Mouse (Mus musculus) G1E (cell line): ENCODE data around the gene Ano2. TPM values are rescaled to one million over a fixed set of nuclear protein-coding genes. Genes with fewer than 3 reads are reported as not detected.

Experiments
- ATAC-seq: 2 replicates; pipeline ENCODE4 v1.8.0; 2016; ENCODE audit warnings: mild to moderate bottlenecking; ENCODE audit not compliant: insufficient number of reproducible peaks, poor library complexity, low FRiP score, severe bottlenecking; ENCODE audit errors: extremely low read depth
- DNase-seq: peaks from one replicate; pipeline ENCODE4 v3.0.0; 2012; ENCODE audit warnings: low spot score
- H3K27me3 ChIP-seq: 2 replicates; pipeline ENCODE4 v1.6.1; 2012; ENCODE audit warnings: mild to moderate bottlenecking, low read length, inconsistent platforms; ENCODE audit not compliant: insufficient read depth
- H3K36me3 ChIP-seq: replicated peaks from 2 replicates; pipeline ENCODE3; 2012; ENCODE audit warnings: mild to moderate bottlenecking, inconsistent platforms
- H3K4me1 ChIP-seq: 2 replicates; pipeline ENCODE4 v1.6.1; 2012; ENCODE audit warnings: low read depth, low read length, inconsistent platforms, mixed read lengths; ENCODE audit not compliant: insufficient read depth
- H3K4me3 ChIP-seq: 2 replicates; pipeline ENCODE4 v1.5.1; 2012; ENCODE audit warnings: low read depth, mild to moderate bottlenecking, inconsistent platforms, low read length, moderate library complexity, mixed read lengths
- H3K9me3 ChIP-seq: replicated peaks from 2 replicates; pipeline ENCODE4 v1.6.1; 2012; ENCODE audit warnings: inconsistent platforms
- CTCF ChIP-seq: IDR thresholded peaks from 2 replicates; pipeline ENCODE4 v1.5.1; 2012; ENCODE audit warnings: low read depth, low read length, inconsistent platforms, mixed read lengths
- GATA1 ChIP-seq: IDR thresholded peaks from 2 replicates; pipeline ENCODE4 v1.6.1; 2012; ENCODE audit warnings: borderline replicate concordance, low read length, inconsistent platforms, mixed read lengths
- GATA2 ChIP-seq: IDR thresholded peaks from 2 replicates; pipeline ENCODE4 v1.6.1; 2012; ENCODE audit warnings: low read depth, low read length, inconsistent platforms, borderline replicate concordance
- POLR2AphosphoS5 ChIP-seq: IDR thresholded peaks from 2 replicates; pipeline ENCODE4 v1.6.1; 2012; ENCODE audit warnings: low read depth, low read length, inconsistent platforms; ENCODE audit not compliant: insufficient replicate concordance
- TAL1 ChIP-seq: conservative IDR thresholded peaks from 2 replicates; pipeline ENCODE4 v1.6.1; 2012; ENCODE audit warnings: low read depth, low read length, inconsistent platforms, mixed read lengths
- polyA plus RNA-seq: library from polyadenylated mRNA; stranded (reverse); fragments of >175 nt; gene quantifications from 2 replicates; pipeline ENCODE4 v1.2.3, GENCODE M21; 2012
- total RNA-seq, 2 experiments: library from RNA; stranded (forward) in 1 of 2; stranded (reverse) in 1 of 2; fragments of 200-1000 nt in 1 of 2; fragments of >200 nt in 1 of 2; fragmentation: Nextera tagmentation in 1 of 2; gene quantifications; 2 replicates each; pipeline ENCODE4 v1.2.3; 2014 to 2017

Ano2 gene
- total and polyA plus RNA-seq, 3 experiments, result 0.05 TPM; not detected in 2

DNA sequence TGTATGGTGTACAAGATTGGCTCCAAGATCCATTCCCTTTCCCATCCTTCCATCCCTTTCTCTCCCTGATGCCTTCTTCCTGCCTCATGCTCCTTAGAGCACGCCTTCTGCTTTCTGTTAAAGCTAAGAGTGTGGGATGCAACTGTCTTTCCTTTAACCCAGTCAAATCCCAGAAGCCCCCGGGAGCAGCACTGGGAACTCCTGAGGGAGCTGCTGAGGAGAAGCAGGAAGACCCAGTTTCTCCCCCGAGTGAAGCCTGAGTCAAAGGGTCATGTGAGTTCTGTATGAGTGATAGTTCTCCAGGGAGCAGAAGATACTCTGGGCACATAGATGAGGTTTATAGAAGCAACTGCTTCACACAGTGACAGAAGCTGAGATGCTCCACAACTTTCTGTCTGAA lies 367.5 kb downstream of the Ano2 start:
- DNase-seq, result no peak

GRCm38 (mm10) chr6:126080531-126080930 lies 390.3 kb downstream of the Ano2 start:
- H3K27me3 ChIP-seq, result no peaks in the 10 kb centered on the region
- no peak overlapping the region for H3K4me3 ChIP-seq
- H3K4me1 ChIP-seq, result no peaks in the 10 kb centered on the region
- TF ChIP-seq GATA2 (no peak), POLR2AphosphoS5 (no peak), CTCF (no peak), GATA1 (no peak), TAL1 (no peak)
- DNase-seq, result no peak
- no peak for ATAC-seq
- no peaks in the 10 kb centered on the region for H3K36me3 ChIP-seq
- H3K9me3 ChIP-seq, result peaks cover 68% of the 10 kb centered on the region

More for the DNA sequence above, 367.5 kb downstream of the Ano2 start:
- Histone ChIP-seq H3K36me3 (no peaks in the 10 kb centered on the region), H3K27me3 (no peaks in the 10 kb centered on the region), H3K9me3 (peaks cover 40% of the 10 kb centered on the region), H3K4me3 (no peak overlapping the region), H3K4me1 (no peaks in the 10 kb centered on the region)
- TF ChIP-seq POLR2AphosphoS5 (no peak), GATA2 (no peak), GATA1 (no peak), CTCF (no peak), TAL1 (no peak)
- ATAC-seq, result no peak

DNA sequence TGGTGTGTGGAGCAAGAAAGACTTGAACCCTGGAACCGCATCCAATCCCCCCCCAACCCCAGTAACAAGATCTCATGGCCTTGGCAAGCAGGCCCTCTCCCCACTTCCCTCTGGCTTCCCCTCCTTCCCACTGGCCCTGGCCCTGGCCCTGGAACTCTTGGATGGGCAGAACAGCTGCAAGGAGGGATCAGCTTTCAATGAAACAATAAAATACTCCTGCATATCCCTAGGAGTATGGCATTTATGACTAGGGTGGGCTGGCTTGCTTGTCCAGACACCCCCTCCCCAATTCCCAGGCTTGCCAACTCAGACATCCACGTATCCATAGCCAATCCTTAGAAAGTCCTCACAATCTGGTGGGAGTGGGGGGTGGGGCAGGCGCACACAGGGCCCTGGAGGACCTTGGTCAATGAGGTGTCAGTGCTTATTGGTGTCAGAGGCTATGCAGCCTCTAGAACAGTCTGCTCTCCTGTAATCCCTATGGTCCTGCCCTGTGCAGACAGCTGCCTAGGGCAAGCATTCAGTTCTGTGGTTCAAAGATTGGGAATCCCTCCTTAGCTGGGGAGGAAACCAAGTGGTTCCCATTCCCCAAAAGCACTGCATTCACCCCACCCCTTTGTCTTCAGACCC lies 396.2 kb downstream of the Ano2 start:
- no peak for DNase-seq
- Histone ChIP-seq H3K27me3 (no peaks in the 10 kb centered on the region), H3K4me3 (no peak overlapping the region), H3K4me1 (no peaks in the 10 kb centered on the region), H3K36me3 (no peaks in the 10 kb centered on the region), H3K9me3 (peaks cover 80% of the 10 kb centered on the region)
- TF ChIP-seq POLR2AphosphoS5 (no peak), TAL1 (no peak), GATA2 (no peak)
- no peak for ATAC-seq

- no peak for DNase-seq
- Histone ChIP-seq H3K36me3 (no peaks in the 10 kb centered on the region), H3K27me3 (no peaks in the 10 kb centered on the region), H3K4me3 (no peak overlapping the region), H3K9me3 (peaks cover 72% of the 10 kb centered on the region), H3K4me1 (no peaks in the 10 kb centered on the region)
- TF ChIP-seq CTCF (no peak), GATA1 (no peak), POLR2AphosphoS5 (no peak), GATA2 (no peak), TAL1 (no peak)
- ATAC-seq, result no peak
These were observed 398.5 kb downstream of the Ano2 start for GRCm38 (mm10) chr6:126088489-126089265.

Other genes with a start within 250 kb of the Ano2 start
- gene Cd9, start 195.6 kb upstream of the Ano2 start, total RNA-seq (2014; fragmentation: Nextera tagmentation), result not detected in 2 replicates
- gene Cd9, start 195.6 kb upstream of the Ano2 start, total RNA-seq (2017), result not detected in 2 replicates
- not detected in 2 replicates for gene Cd9, start 195.6 kb upstream of the Ano2 start, polyA plus RNA-seq
- not detected in 2 replicates for gene Vwf, start 143.6 kb upstream of the Ano2 start, total RNA-seq (2014; fragmentation: Nextera tagmentation)
- gene Vwf, start 143.6 kb upstream of the Ano2 start, total RNA-seq (2017), result 0.22 and 0.29 TPM in 2 replicates
- gene Vwf, start 143.6 kb upstream of the Ano2 start, polyA plus RNA-seq, result 0.03 and 0.05 TPM in 2 replicates